Mouse (Mus musculus): ENCODE results near the gene Axdnd1.
A peak's percentile ranks its signal among the peaks of the same experiment; 100 is the strongest.

The Axdnd1 gene

GRCm38 (mm10) chr1:156420671-156421297 is at the start of gene Axdnd1:
TSS of gene Axdnd1 (minus strand) at chr1:156421159.
- peak; percentile 87 for DNase-seq (ENCODE audit: low spot score)

- DNase-seq (ENCODE audit: low spot score), result no peak
These were observed 49.6 kb upstream of the Axdnd1 start for GRCm38 (mm10) chr1:156470557-156470956.

- DNase-seq (ENCODE audit: low spot score), result no peak
These were observed 47.6 kb upstream of the Axdnd1 start for GRCm38 (mm10) chr1:156468576-156468975.

- DNase-seq (ENCODE audit: low spot score), result no peak
These were observed 46.8 kb upstream of the Axdnd1 start for GRCm38 (mm10) chr1:156467655-156468255.

- no peak for DNase-seq (ENCODE audit: low spot score)
These were observed 44.0 kb upstream of the Axdnd1 start for GRCm38 (mm10) chr1:156464963-156465362.

- no peak for DNase-seq (ENCODE audit: low spot score)
These were observed 43.3 kb upstream of the Axdnd1 start for GRCm38 (mm10) chr1:156463981-156464853.

GRCm38 (mm10) chr1:156462273-156462991 is 41.5 kb upstream of the Axdnd1 start:
- DNase-seq (ENCODE audit: low spot score), result no peak

- DNase-seq (ENCODE audit: low spot score), result no peak
These were observed 40.1 kb upstream of the Axdnd1 start for GRCm38 (mm10) chr1:156461036-156461435.

- DNase-seq (ENCODE audit: low spot score), result no peak
These were observed 39.3 kb upstream of the Axdnd1 start for GRCm38 (mm10) chr1:156460216-156460615.

- no peak for DNase-seq (ENCODE audit: low spot score)
These were observed 38.7 kb upstream of the Axdnd1 start for GRCm38 (mm10) chr1:156459690-156460089.

- no peak for DNase-seq (ENCODE audit: low spot score)
These were observed 37.6 kb upstream of the Axdnd1 start for GRCm38 (mm10) chr1:156458391-156459060.

- DNase-seq (ENCODE audit: low spot score), result no peak
These were observed 34.2 kb upstream of the Axdnd1 start for GRCm38 (mm10) chr1:156455005-156455758.

GRCm38 (mm10) chr1:156454384-156454783 is 33.4 kb upstream of the Axdnd1 start:
- no peak for DNase-seq (ENCODE audit: low spot score)

GRCm38 (mm10) chr1:156453876-156454275 is 32.9 kb upstream of the Axdnd1 start:
- no peak for DNase-seq (ENCODE audit: low spot score)

- DNase-seq (ENCODE audit: low spot score), result no peak
These were observed 29.5 kb upstream of the Axdnd1 start for GRCm38 (mm10) chr1:156450478-156450877.

- DNase-seq (ENCODE audit: low spot score), result no peak
These were observed 28.7 kb upstream of the Axdnd1 start for GRCm38 (mm10) chr1:156449691-156450090.

GRCm38 (mm10) chr1:156449089-156449488 is 28.1 kb upstream of the Axdnd1 start:
- no peak for DNase-seq (ENCODE audit: low spot score)

- no peak for DNase-seq (ENCODE audit: low spot score)
These were observed 24.1 kb upstream of the Axdnd1 start for GRCm38 (mm10) chr1:156445049-156445448.

- DNase-seq (ENCODE audit: low spot score), result no peak
These were observed 21.8 kb upstream of the Axdnd1 start for GRCm38 (mm10) chr1:156442776-156443175.

GRCm38 (mm10) chr1:156442266-156442665 is 21.3 kb upstream of the Axdnd1 start:
- DNase-seq (ENCODE audit: low spot score), result no peak

- no peak for DNase-seq (ENCODE audit: low spot score)
These were observed 16.8 kb upstream of the Axdnd1 start for GRCm38 (mm10) chr1:156437726-156438125.

Measured in ovary, postnatal 36 days (tissue).